20 mouse cellular contexts compared by ENCODE assay signal in genomic region chr2:166666175-166666574, GRCm38 (mm10). TPM values are rescaled to one million over a fixed set of nuclear protein-coding genes. Genes with fewer than 3 reads are reported as not detected.
DNase-seq lines count a peak whose midpoint lies in the region; ATAC-seq and TF ChIP-seq lines count a peak whose summit lies in the region.
"Had no signal": no experiment of that assay in that cellular context is flagged by ENCODE, and none has a peak within 500 bp of the region (broad histone marks: within the 10 kb centered on the region; RNA-seq: fewer than 3 reads in every experiment).

No protein-coding gene starts in this region.

- peak overlapping the region; percentile 27 for H3K27ac ChIP-seq in forebrain, embryonic 10.5 days
- no peak overlapping the region for H3K27ac ChIP-seq in forebrain, embryonic 14.5 days (ENCODE audit: low read depth, low read length)
- H3K27ac ChIP-seq in midbrain, embryonic 10.5 days (replicated peaks) = peak overlapping the region; percentile 94
- no peak overlapping the region for H3K27ac ChIP-seq in midbrain, postnatal 0 days (ENCODE audit: low read depth, low read length)
- H3K27ac ChIP-seq: neural tube, embryonic 15.5 days had no signal

- no peaks in the 10 kb centered on the region for H3K36me3 ChIP-seq in forebrain, embryonic 10.5 days (replicated peaks)
- no peaks in the 10 kb centered on the region for H3K36me3 ChIP-seq in forebrain, embryonic 14.5 days (ENCODE audit: control insufficient read depth, insufficient read depth, low read length)
- H3K36me3 ChIP-seq in midbrain, embryonic 10.5 days = no peaks in the 10 kb centered on the region
- H3K36me3 ChIP-seq in midbrain, postnatal 0 days (ENCODE audit: insufficient read depth, low read length) = no peaks in the 10 kb centered on the region
- H3K36me3 ChIP-seq: embryonic facial prominence, embryonic 10.5 days; forebrain, embryonic 15.5 days; heart, embryonic 12.5 days; neural tube, embryonic 15.5 days had no signal

- H3K4me1 ChIP-seq in forebrain, embryonic 10.5 days = peaks cover 94% of the 10 kb centered on the region
- H3K4me1 ChIP-seq in forebrain, embryonic 14.5 days (ENCODE audit: control insufficient read depth, insufficient read depth, low read length) = peaks cover 56% of the 10 kb centered on the region
- H3K4me1 ChIP-seq in midbrain, embryonic 10.5 days = peaks cover 100% of the 10 kb centered on the region
- H3K4me1 ChIP-seq in midbrain, postnatal 0 days (ENCODE audit: insufficient read depth, low read length) = peaks cover 8% of the 10 kb centered on the region; the same call in 1 of the 2 replicates

- H3K27me3 ChIP-seq in forebrain, embryonic 10.5 days (ENCODE audit: poor library complexity, severe bottlenecking) = no peaks in the 10 kb centered on the region
- H3K27me3 ChIP-seq in forebrain, embryonic 14.5 days (replicated peaks; ENCODE audit: control insufficient read depth, insufficient read depth, low read length) = no peaks in the 10 kb centered on the region
- no peaks in the 10 kb centered on the region for H3K27me3 ChIP-seq in midbrain, embryonic 10.5 days (ENCODE audit: low read depth, poor library complexity, severe bottlenecking)
- H3K27me3 ChIP-seq in midbrain, postnatal 0 days (ENCODE audit: insufficient read depth, low read length) = no peaks in the 10 kb centered on the region
- H3K27me3 ChIP-seq: forebrain, embryonic 15.5 days; heart, embryonic 12.5 days; neural tube, embryonic 15.5 days had no signal

- no peak for TF ChIP-seq CTCF in midbrain, postnatal 0 days (IDR thresholded peaks at IDR 0.05)

- H3K4me2 ChIP-seq in forebrain, embryonic 14.5 days (ENCODE audit: low read length) = no peak overlapping the region
- no peak overlapping the region for H3K4me2 ChIP-seq in midbrain, postnatal 0 days (ENCODE audit: low read depth, low read length, poor library complexity, severe bottlenecking)
- H3K4me2 ChIP-seq: forebrain, embryonic 15.5 days; heart, embryonic 12.5 days; midbrain, embryonic 11.5 days; neural tube, embryonic 15.5 days had no signal

- no peak overlapping the region for H3K9ac ChIP-seq in forebrain, embryonic 14.5 days (ENCODE audit: low read length)
- no peak overlapping the region for H3K9ac ChIP-seq in midbrain, postnatal 0 days (replicated peaks; ENCODE audit: low read length, poor library complexity, severe bottlenecking)
- H3K9ac ChIP-seq: forebrain, embryonic 15.5 days; heart, embryonic 12.5 days; neural tube, embryonic 15.5 days had no signal

- H3K9me3 ChIP-seq in forebrain, embryonic 10.5 days = no peaks in the 10 kb centered on the region
- no peaks in the 10 kb centered on the region for H3K9me3 ChIP-seq in forebrain, embryonic 14.5 days (replicated peaks; ENCODE audit: control insufficient read depth, low read length)
- no peaks in the 10 kb centered on the region for H3K9me3 ChIP-seq in midbrain, embryonic 10.5 days (replicated peaks)
- H3K9me3 ChIP-seq in midbrain, postnatal 0 days (ENCODE audit: low read length) = no peaks in the 10 kb centered on the region
- H3K9me3 ChIP-seq: embryonic facial prominence, embryonic 10.5 days; forebrain, embryonic 15.5 days; heart, embryonic 12.5 days; neural tube, embryonic 15.5 days had no signal

- H3K4me3 ChIP-seq in forebrain, embryonic 10.5 days = no peak overlapping the region
- no peak overlapping the region for H3K4me3 ChIP-seq in forebrain, embryonic 14.5 days (ENCODE audit: low read depth, low read length)
- H3K4me3 ChIP-seq in midbrain, embryonic 10.5 days = no peak overlapping the region
- H3K4me3 ChIP-seq in midbrain, postnatal 0 days (ENCODE audit: low read depth, low read length) = no peak overlapping the region
- H3K4me3 ChIP-seq: embryonic facial prominence, embryonic 10.5 days; forebrain, embryonic 15.5 days; heart, embryonic 12.5 days; neural tube, embryonic 15.5 days had no signal

- no peak for ATAC-seq in forebrain, embryonic 14.5 days
- ATAC-seq in midbrain, postnatal 0 days (ENCODE audit: low FRiP score) = no peak
- ATAC-seq: forebrain, embryonic 15.5 days had no signal

- DNase-seq in forebrain, embryonic 10.5 days (ENCODE audit: extremely low spot score, low spot score) = no peak
- no peak for DNase-seq in forebrain, embryonic 14.5 days (ENCODE audit: low spot score)
- no peak for DNase-seq in midbrain, embryonic 10.5 days (ENCODE audit: low spot score)
- no peak for DNase-seq in midbrain, postnatal 0 days (ENCODE audit: low spot score)
- peak; percentile 72 for DNase-seq in induced T-regulatory cell, adult 2 months (ENCODE audit: low read depth)
- peak; percentile 55 to 78 for DNase-seq in natural killer cell, adult 2 months (ENCODE audit: low spot score in 2 of 2)
- no peak for DNase-seq in urinary bladder, postnatal 10 days (ENCODE audit: low spot score)
- no peak for DNase-seq in lung, postnatal 14 days
- DNase-seq: cerebellum, postnatal 25 days; gastrocnemius, postnatal 36 days; heart, postnatal 36 days; kidney, adult 8-10 months; kidney, postnatal 4 days; lung, adult 18-20 months; lung, postnatal 36 days had no signal

- 93% methylated on average over 13 of the region's 13 CpGs for WGBS in forebrain, embryonic 10.5 days
- 94% methylated on average over 13 of the region's 13 CpGs for WGBS in forebrain, embryonic 14.5 days
- WGBS in midbrain, embryonic 10.5 days = 92% methylated on average over 13 of the region's 13 CpGs
- 89% methylated on average over 13 of the region's 13 CpGs for WGBS in midbrain, postnatal 0 days

RNA-seq across cellular contexts. Expression of gene Prex1, which starts 47.5 kb away (rescaled TPM):
- polyA plus RNA-seq in forebrain, embryonic 10.5 days (2016; fragmentation: Nextera tagmentation; extraction: Ambion mirVana) = 24.3 and 25.5 TPM in 2 replicates
- polyA plus RNA-seq in forebrain, embryonic 14.5 days (2014; fragmentation: Nextera tagmentation; extraction: Ambion mirVana) = 28.4 and 34.4 TPM in 2 replicates
- polyA plus RNA-seq in midbrain, embryonic 10.5 days (2016; fragmentation: Nextera tagmentation; extraction: Ambion mirVana) = 32.3 and 33.7 TPM in 2 replicates
- 37.1 and 53.8 TPM in 2 replicates for total RNA-seq in midbrain, postnatal 0 days (2014; rRNA removed)
- 17.4 and 18.0 TPM in 2 replicates for polyA plus RNA-seq in midbrain, postnatal 0 days (2015; fragmentation: Nextera tagmentation; extraction: Ambion mirVana)

Comparison
In these comparisons a context has a peak if more than half of its experiments do, and no peak if none do; other contexts are left out.
1. H3K27ac ChIP-seq: peak in forebrain, embryonic 10.5 days (single experiment) and midbrain, embryonic 10.5 days (single experiment); none in forebrain, embryonic 14.5 days (single experiment) and midbrain, postnatal 0 days (single experiment).
2. DNase-seq: peak in induced T-regulatory cell, adult 2 months (single experiment) and natural killer cell, adult 2 months (2 of 2); none in forebrain, embryonic 10.5 days (single experiment), forebrain, embryonic 14.5 days (single experiment), midbrain, embryonic 10.5 days (single experiment), midbrain, postnatal 0 days (single experiment), urinary bladder, postnatal 10 days (single experiment) and lung, postnatal 14 days (single experiment).